28 mouse cellular contexts compared by ENCODE assay signal in genomic region chr10:68999610-69000009, GRCm38 (mm10).
"Had no signal": no experiment of that assay in that cellular context is flagged by ENCODE, and none has a peak within 500 bp of the region (broad histone marks: within the 10 kb centered on the region; RNA-seq: fewer than 3 reads in every experiment).

No protein-coding gene starts in this region.

- H3K27me3 ChIP-seq: embryonic facial prominence, embryonic 12.5 days; embryonic facial prominence, embryonic 13.5 days; embryonic facial prominence, embryonic 15.5 days; forebrain, embryonic 12.5 days; forebrain, embryonic 13.5 days; forebrain, embryonic 15.5 days had no signal

- H3K4me2 ChIP-seq: embryonic facial prominence, embryonic 12.5 days; embryonic facial prominence, embryonic 13.5 days; embryonic facial prominence, embryonic 15.5 days; forebrain, embryonic 12.5 days; forebrain, embryonic 13.5 days; forebrain, embryonic 15.5 days had no signal

- ATAC-seq: forebrain, embryonic 13.5 days; forebrain, embryonic 14.5 days; forebrain, embryonic 15.5 days; forebrain, embryonic 16.5 days; forebrain, postnatal 0 days had no signal

- H3K4me1 ChIP-seq: embryonic facial prominence, embryonic 10.5 days; embryonic facial prominence, embryonic 12.5 days; embryonic facial prominence, embryonic 13.5 days; embryonic facial prominence, embryonic 15.5 days; forebrain, embryonic 10.5 days; forebrain, embryonic 12.5 days; forebrain, embryonic 13.5 days; forebrain, embryonic 15.5 days had no signal

- H3K9me3 ChIP-seq: embryonic facial prominence, embryonic 10.5 days; embryonic facial prominence, embryonic 12.5 days; embryonic facial prominence, embryonic 15.5 days; forebrain, embryonic 12.5 days; forebrain, embryonic 13.5 days; forebrain, embryonic 15.5 days had no signal

- DNase-seq: cerebellum, adult 18-20 months; cerebellum, adult 2 months; cerebellum, adult 8-10 months; cerebellum, adult 9-10 months; cerebellum, adult 9-11 months; cerebellum, postnatal 10 days; cerebellum, postnatal 14 days; cerebellum, postnatal 25 days; cerebellum, postnatal 36 days; embryo, embryonic 11 days; forebrain, postnatal 0 days; gastrocnemius, adult 2 months; gastrocnemius, postnatal 10 days; gastrocnemius, postnatal 14 days; gastrocnemius, postnatal 25 days; gastrocnemius, postnatal 36 days; heart, adult 18-20 months had no signal

- H3K4me3 ChIP-seq: embryonic facial prominence, embryonic 10.5 days; embryonic facial prominence, embryonic 12.5 days; embryonic facial prominence, embryonic 13.5 days; embryonic facial prominence, embryonic 15.5 days; erythroblast, embryonic 14.5 days; forebrain, embryonic 10.5 days; forebrain, embryonic 12.5 days; forebrain, embryonic 13.5 days; forebrain, embryonic 15.5 days; gastrocnemius, adult 2 months had no signal

- H3K36me3 ChIP-seq: embryonic facial prominence, embryonic 10.5 days; embryonic facial prominence, embryonic 12.5 days; embryonic facial prominence, embryonic 15.5 days; forebrain, embryonic 10.5 days; forebrain, embryonic 12.5 days; forebrain, embryonic 15.5 days had no signal

- H3K9ac ChIP-seq: embryonic facial prominence, embryonic 12.5 days; embryonic facial prominence, embryonic 13.5 days; embryonic facial prominence, embryonic 15.5 days; forebrain, embryonic 12.5 days; forebrain, embryonic 13.5 days; forebrain, embryonic 15.5 days; forebrain, postnatal 0 days had no signal

- H3K27ac ChIP-seq: embryonic facial prominence, embryonic 10.5 days; embryonic facial prominence, embryonic 12.5 days; embryonic facial prominence, embryonic 13.5 days; embryonic facial prominence, embryonic 15.5 days; forebrain, embryonic 10.5 days; forebrain, embryonic 12.5 days; forebrain, embryonic 13.5 days; forebrain, embryonic 15.5 days; gastrocnemius, adult 2 months had no signal
